Mouse (Mus musculus) midbrain, embryonic 15.5 days (tissue): ENCODE data around the gene Ctsh. TPM values are rescaled to one million over a fixed set of nuclear protein-coding genes. Genes with fewer than 3 reads are reported as not detected.
A peak's percentile ranks its signal among the peaks of the same experiment; 100 is the strongest.

Experiments used
- ATAC-seq: fragments of 200-750 bp; cut with Nextera tagmentation; replicated peaks from 2 replicates; pipeline ENCODE4 v1.8.0; 2017; ENCODE audit warnings: moderate TSS enrichment
- H3K27ac ChIP-seq: fragments of 300-500 bp; sonication (generic); 2 replicates; pipeline ENCODE4 v1.5.1; 2015; ENCODE audit warnings: mild to moderate bottlenecking, inconsistent platforms
- H3K27me3 ChIP-seq: fragments of 300-500 bp; sonication (generic); replicated peaks from 2 replicates; pipeline ENCODE4 v1.6.1; 2015; ENCODE audit warnings: inconsistent platforms
- H3K36me3 ChIP-seq: fragments of 300-500 bp; sonication (generic); replicated peaks from 2 replicates; pipeline ENCODE4 v1.6.1; 2015; ENCODE audit warnings: inconsistent platforms
- H3K4me1 ChIP-seq: fragments of 300-500 bp; sonication (generic); 2 replicates; pipeline ENCODE4 v1.6.1; 2015; ENCODE audit warnings: inconsistent platforms
- H3K4me2 ChIP-seq: fragments of 300-500 bp; sonication (generic); 2 replicates; pipeline ENCODE4 v1.6.1; 2015; ENCODE audit warnings: inconsistent platforms, mild to moderate bottlenecking, moderate library complexity
- H3K4me3 ChIP-seq: fragments of 300-500 bp; sonication (generic); 2 replicates; pipeline ENCODE4 v1.5.1; 2015; ENCODE audit warnings: mild to moderate bottlenecking, inconsistent platforms
- H3K9ac ChIP-seq: fragments of 300-500 bp; sonication (generic); 2 replicates; pipeline ENCODE4 v1.6.1; 2015; ENCODE audit warnings: mild to moderate bottlenecking, inconsistent platforms
- H3K9me3 ChIP-seq: fragments of 300-500 bp; sonication (generic); 2 replicates; pipeline ENCODE4 v1.6.1; 2016; ENCODE audit warnings: inconsistent platforms
- WGBS: fragments of 180-500 bp; shearing (Covaris S2); methylation state at CpG from one replicate; pipeline ENCODE4 v1.1.7; 2015; ENCODE audit warnings: mixed read lengths; 5-methylcytosine and 5-hydroxymethylcytosine counted together
- polyA plus RNA-seq: library from polyadenylated mRNA; unstranded; fragments of >200 nt; fragmentation: Nextera tagmentation; extraction: Ambion mirVana; gene quantifications from 2 replicates; pipeline ENCODE4 v1.2.1, GENCODE M21; 2015

Ctsh gene
- polyA plus RNA-seq, 1 experiment from 2014 or later = 21.3 TPM

GRCm38 (mm10) chr9:90115308-90115700 is 61.4 kb downstream of the Ctsh start:
- H3K27ac ChIP-seq = peak overlapping the region; percentile 85
- H3K36me3 ChIP-seq = no peaks in the 10 kb centered on the region
- H3K9me3 ChIP-seq = no peaks in the 10 kb centered on the region
- ATAC-seq = no peak
- peak overlapping the region; percentile 83 for H3K4me2 ChIP-seq
- peaks cover 6% of the 10 kb centered on the region; the same call in 1 of the 2 replicates for H3K27me3 ChIP-seq
- peak overlapping the region; percentile 96 for H3K4me3 ChIP-seq
- H3K9ac ChIP-seq = peak overlapping the region; percentile 58
- H3K4me1 ChIP-seq = peaks cover 19% of the 10 kb centered on the region

DNA sequence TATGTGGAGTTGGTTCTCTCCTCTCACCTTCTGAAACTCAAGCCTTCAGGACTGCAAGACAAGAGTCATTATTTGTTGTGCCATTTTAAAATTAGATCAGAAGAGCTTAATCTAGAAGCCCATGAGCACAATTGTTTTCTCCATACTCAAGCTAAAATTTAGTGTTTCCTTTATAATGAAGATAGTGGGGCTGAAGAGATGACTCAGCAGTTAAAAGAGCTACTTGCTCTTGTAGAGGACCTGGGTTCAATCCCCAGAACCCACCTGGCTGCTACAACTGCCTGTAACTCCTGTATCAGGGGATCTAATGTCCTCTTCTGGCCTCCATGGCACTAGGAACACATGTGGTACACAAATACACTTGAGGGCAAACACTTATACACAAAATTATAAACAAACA is 63.3 kb downstream of the Ctsh start:
- Histone ChIP-seq H3K9ac (no peak overlapping the region), H3K27me3 (peaks cover 6% of the 10 kb centered on the region; the same call in 1 of the 2 replicates), H3K4me3 (no peak overlapping the region), H3K9me3 (no peaks in the 10 kb centered on the region), H3K27ac (no peak overlapping the region), H3K4me1 (peaks cover 9% of the 10 kb centered on the region), H3K36me3 (no peaks in the 10 kb centered on the region), H3K4me2 (no peak overlapping the region)
- no peak for ATAC-seq

DNA sequence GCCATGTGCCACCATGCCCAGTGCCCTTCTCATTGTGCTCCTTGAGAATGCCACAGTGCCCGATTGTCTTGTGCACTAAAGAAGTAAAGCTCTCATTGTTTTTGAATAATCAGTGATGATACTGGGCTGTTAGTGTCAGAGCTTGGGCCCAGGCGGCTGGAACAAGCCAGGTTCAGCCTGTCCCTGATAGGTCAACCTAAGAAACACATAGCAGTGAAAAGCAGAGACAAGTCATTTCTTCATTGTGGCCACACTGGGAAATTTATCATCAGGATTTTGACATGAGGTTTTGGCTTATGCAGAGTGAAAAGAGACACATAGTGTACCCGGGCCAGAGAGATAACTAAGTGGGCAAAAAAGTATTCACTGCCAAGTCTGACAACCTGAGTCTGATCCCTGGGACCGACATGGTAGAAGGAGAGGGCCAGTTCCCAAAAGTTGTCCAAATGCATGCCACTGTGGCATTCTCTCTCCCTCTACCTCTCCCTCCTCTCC is 68.3 kb downstream of the Ctsh start:
- 80% methylated on average over 4 of the region's 4 CpGs for WGBS
- Histone ChIP-seq H3K27ac (no peak overlapping the region), H3K4me1 (peaks cover 6% of the 10 kb centered on the region; the same call in 1 of the 2 replicates), H3K27me3 (peaks cover 2% of the 10 kb centered on the region; the same call in 1 of the 2 replicates), H3K4me3 (no peak overlapping the region), H3K36me3 (no peaks in the 10 kb centered on the region), H3K9me3 (no peaks in the 10 kb centered on the region), H3K4me2 (no peak overlapping the region), H3K9ac (no peak overlapping the region)
- ATAC-seq = no peak

GRCm38 (mm10) chr9:90124156-90124872 is 70.4 kb downstream of the Ctsh start:
- peak; percentile 28; the same call in 1 of the 2 replicates for ATAC-seq
- Histone ChIP-seq H3K9ac (no peak overlapping the region), H3K27me3 (no peaks in the 10 kb centered on the region), H3K27ac (no peak overlapping the region), H3K4me1 (peaks cover 6% of the 10 kb centered on the region; the same call in 1 of the 2 replicates), H3K4me2 (no peak overlapping the region), H3K4me3 (no peak overlapping the region), H3K9me3 (no peaks in the 10 kb centered on the region), H3K36me3 (no peaks in the 10 kb centered on the region)
- 39% methylated on average over 11 of the region's 11 CpGs for WGBS

GRCm38 (mm10) chr9:90124873-90125245 is 70.9 kb downstream of the Ctsh start:
- Histone ChIP-seq H3K27me3 (no peaks in the 10 kb centered on the region), H3K4me3 (no peak overlapping the region), H3K4me2 (peak overlapping the region; percentile 18; the same call in 1 of the 2 replicates), H3K4me1 (peaks cover 6% of the 10 kb centered on the region; the same call in 1 of the 2 replicates), H3K9me3 (no peaks in the 10 kb centered on the region), H3K27ac (no peak overlapping the region), H3K9ac (no peak overlapping the region), H3K36me3 (no peaks in the 10 kb centered on the region)
- 39% methylated on average over 8 of the region's 8 CpGs for WGBS
- 0 out of 2 replicates have a peak, but pooled peaks have one; percentile 26 for ATAC-seq

Other genes starting within 250 kb of the Ctsh start
- 4.4 and 5.3 TPM in 2 replicates for gene Rasgrf1, start 144.2 kb upstream of the Ctsh start, polyA plus RNA-seq
- gene Morf4l1, start 60.6 kb downstream of the Ctsh start, polyA plus RNA-seq = 548 and 569 TPM in 2 replicates
- gene Adamts7, start 108.9 kb downstream of the Ctsh start, polyA plus RNA-seq = 9.9 and 11.5 TPM in 2 replicates
- gene Tbc1d2b, start 216.7 kb downstream of the Ctsh start, polyA plus RNA-seq = 6.5 and 7.6 TPM in 2 replicates